Mouse (Mus musculus) limb, embryonic 14.5 days (tissue): ENCODE results near the gene Tas2r121. TPM values are rescaled to one million over a fixed set of nuclear protein-coding genes. Genes with fewer than 3 reads are reported as not detected.
"Not testable (repeated sequence)": the region's sequence is repeated elsewhere in the genome, so short reads cannot be mapped to it uniquely, and the experiment has no call there.

Source experiments
- ATAC-seq: fragments of 200-750 bp; cut with Nextera tagmentation; 2 replicates; pipeline ENCODE4 v1.8.0; 2017; ENCODE audit warnings: low read depth, moderate number of reproducible peaks, moderate TSS enrichment; ENCODE audit not compliant: low FRiP score
- DNase-seq: peaks from one replicate; pipeline ENCODE4 v3.0.0-alpha.2; 2015; ENCODE audit warnings: low spot score
- H3K27ac ChIP-seq: fragments of 300-500 bp; sonication (generic); replicated peaks from 2 replicates; pipeline ENCODE4 v1.5.1; 2014; ENCODE audit warnings: low read depth, mild to moderate bottlenecking, low read length, moderate library complexity, mixed read lengths
- H3K27me3 ChIP-seq: fragments of 300-500 bp; sonication (generic); 2 replicates; pipeline ENCODE4 v1.6.1; 2014; ENCODE audit warnings: low read length, mixed read lengths; ENCODE audit not compliant: control insufficient read depth, insufficient read depth
- H3K36me3 ChIP-seq: fragments of 300-500 bp; sonication (generic); 2 replicates; pipeline ENCODE4 v1.6.1; 2014; ENCODE audit warnings: mild to moderate bottlenecking, low read length, moderate library complexity, mixed read lengths; ENCODE audit not compliant: control insufficient read depth, insufficient read depth
- H3K4me1 ChIP-seq: fragments of 300-500 bp; sonication (generic); 2 replicates; pipeline ENCODE4 v1.6.1; 2014; ENCODE audit warnings: antibody characterized with exemption, low read length, mixed read lengths; ENCODE audit not compliant: control insufficient read depth, insufficient read depth
- H3K4me2 ChIP-seq: fragments of 300-500 bp; sonication (generic); replicated peaks from 2 replicates; pipeline ENCODE4 v1.6.1; 2014; ENCODE audit warnings: low read depth, mild to moderate bottlenecking, low read length, moderate library complexity; ENCODE audit not compliant: severe bottlenecking
- H3K4me3 ChIP-seq: fragments of 300-500 bp; sonication (generic); replicated peaks from 2 replicates; pipeline ENCODE4 v1.5.1; 2014; ENCODE audit warnings: low read length
- H3K9ac ChIP-seq: fragments of 300-500 bp; sonication (generic); 2 replicates; pipeline ENCODE4 v1.6.1; 2014; ENCODE audit warnings: mild to moderate bottlenecking, low read depth, low read length, moderate library complexity; ENCODE audit not compliant: severe bottlenecking
- H3K9me3 ChIP-seq: fragments of 300-500 bp; sonication (generic); 2 replicates; pipeline ENCODE4 v1.6.1; 2016; ENCODE audit warnings: low read length; ENCODE audit not compliant: control insufficient read depth
- POLR2A ChIP-seq: fragments of 200-500 bp; IDR thresholded peaks from 2 replicates; pipeline ENCODE4 v1.8.0; 2012; ENCODE audit warnings: inconsistent platforms, mild to moderate bottlenecking, moderate library complexity, borderline replicate concordance; ENCODE audit not compliant: insufficient read depth, insufficient read length; ENCODE audit errors: extremely low read depth
- WGBS: fragments of 180-500 bp; shearing (Covaris S2); extraction: QIAGEN DNeasy Blood & Tissue Kit; methylation state at CpG from one replicate; pipeline ENCODE4 v1.1.7; 2014; 5-methylcytosine and 5-hydroxymethylcytosine counted together
- polyA plus RNA-seq, 2 experiments: library from polyadenylated mRNA; depleted of rRNA in 1 of 2; stranded (reverse) in 1 of 2; unstranded in 1 of 2; fragments of >200 nt; fragmentation: Nextera tagmentation in 1 of 2; extraction: Ambion mirVana in 1 of 2; gene quantifications; 2 replicates each; pipeline versions ENCODE4 v1.2.1 to v1.2.3; 2012 to 2014

The Tas2r121 gene
- not detected in 2 replicates for polyA plus RNA-seq (2012; rRNA removed)
- polyA plus RNA-seq (2014; fragmentation: Nextera tagmentation; extraction: Ambion mirVana) = not detected in 2 replicates

GRCm38 (mm10) chr6:132700907-132701306 lies at the start of gene Tas2r121:
TSS of gene Tas2r121 (minus strand) at chr6:132701007.
- Histone ChIP-seq H3K4me1 (no peaks in the 10 kb centered on the region), H3K9me3 (0 out of 2 replicates have a peak, but pooled peaks cover 3% of the 10 kb centered on the region), H3K4me2 (no peak within 1 kb of the TSS), H3K9ac (no peak within 1 kb of the TSS), H3K4me3 (no peak within 1 kb of the TSS), H3K36me3 (no peaks in the 10 kb centered on the region), H3K27ac (no peak within 1 kb of the TSS), H3K27me3 (no peaks in the 10 kb centered on the region)
- DNase-seq (no peak), ATAC-seq (no peak)
- 78% methylated on average over 1 of the region's 1 CpGs for WGBS
- TF ChIP-seq POLR2A = no peak

DNA sequence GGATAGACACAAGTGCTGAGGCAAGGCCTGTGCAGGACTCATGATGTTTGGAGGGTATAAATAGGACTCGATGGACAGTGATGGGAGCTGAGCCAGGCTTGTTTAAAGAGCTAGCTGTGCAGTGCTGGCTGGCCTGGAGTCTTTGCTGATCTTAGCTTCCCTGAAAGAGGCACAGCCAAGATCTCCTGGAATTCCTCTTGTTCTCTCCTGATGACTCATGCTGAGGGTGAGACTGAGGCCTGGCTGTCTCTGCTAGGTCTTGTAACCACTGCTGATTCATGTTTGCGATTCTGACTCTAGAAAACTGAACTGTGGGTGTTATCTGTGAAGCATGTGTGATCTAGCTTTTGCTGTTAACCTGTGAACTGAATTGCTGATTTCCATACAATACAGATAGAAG lies 49.4 kb upstream of the Tas2r121 start:
- Histone ChIP-seq H3K4me1 (no peaks in the 10 kb centered on the region), H3K9ac (no peak overlapping the region), H3K36me3 (no peaks in the 10 kb centered on the region), H3K9me3 (no peaks in the 10 kb centered on the region; the same call in 1 of the 2 replicates), H3K27me3 (no peaks in the 10 kb centered on the region), H3K4me3 (no peak overlapping the region), H3K4me2 (no peak overlapping the region), H3K27ac (no peak overlapping the region)
- TF ChIP-seq POLR2A = no peak
- ATAC-seq (no peak), DNase-seq (no peak)
- WGBS = 89% methylated on average over 2 of the region's 2 CpGs

DNA sequence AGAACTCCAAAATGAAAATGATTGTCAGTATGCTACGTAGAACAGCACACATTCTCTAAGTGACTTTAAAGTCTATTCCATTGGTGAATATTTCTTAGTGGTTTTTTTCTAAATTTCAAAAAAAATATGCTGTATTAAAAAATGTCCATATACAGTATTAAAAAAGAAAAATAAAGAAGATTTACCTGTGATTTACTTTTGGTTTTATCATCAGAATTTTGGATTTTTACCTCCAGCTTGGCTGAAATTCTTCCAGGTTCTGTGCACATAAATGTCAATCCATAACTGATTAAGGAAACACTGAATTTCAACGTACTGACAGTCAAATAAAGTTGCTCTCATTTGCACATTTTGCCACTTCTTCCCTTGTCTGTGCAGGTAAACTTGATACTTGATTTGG lies 37.1 kb upstream of the Tas2r121 start, which contains the start of gene Tas2r115:
Tas2r115 (minus strand) TSS at position 101 of the 400 bp plus-strand sequence.
- no peaks in the 10 kb centered on the region for H3K36me3 ChIP-seq
- 65% methylated on average over 2 of the region's 2 CpGs for WGBS
- no peak for TF ChIP-seq POLR2A

DNA sequence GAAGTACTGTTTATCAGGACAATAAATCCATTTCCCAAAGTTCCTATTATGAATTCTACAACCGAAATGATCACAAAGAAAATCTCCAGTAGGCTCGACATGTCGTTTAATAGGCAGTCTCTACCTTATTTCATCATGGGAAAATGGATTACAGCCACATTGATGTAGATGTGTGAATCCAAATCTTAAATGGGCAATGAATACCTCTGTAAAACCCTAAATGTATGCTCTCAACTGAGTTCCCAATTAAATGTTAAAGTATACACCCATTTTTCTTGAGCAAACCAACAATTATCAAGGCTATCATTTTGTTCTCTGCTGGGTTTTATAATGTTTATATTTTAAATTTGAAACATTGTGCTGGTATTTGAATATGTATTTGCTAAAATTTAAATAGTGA lies 11.0 kb upstream of the Tas2r121 start, which contains the start of gene Tas2r122:
Tas2r122 (minus strand) TSS at position 101 of the 400 bp plus-strand sequence.
- DNase-seq = no peak
- WGBS = 89% methylated on average over 3 of the region's 3 CpGs

More for the DNA sequence above, 37.1 kb upstream of the Tas2r121 start, which contains the start of gene Tas2r115:
- H3K9me3 ChIP-seq = no peaks in the 10 kb centered on the region
- no peaks in the 10 kb centered on the region for H3K4me1 ChIP-seq
- H3K4me2 ChIP-seq = no peak within 1 kb of the TSS
- DNase-seq = no peak
- no peak for ATAC-seq
- H3K27me3 ChIP-seq = no peaks in the 10 kb centered on the region
- H3K27ac ChIP-seq = no peak within 1 kb of the TSS
- no peak within 1 kb of the TSS for H3K4me3 ChIP-seq
- no peak within 1 kb of the TSS for H3K9ac ChIP-seq

GRCm38 (mm10) chr6:132691596-132691995 lies 9.2 kb downstream of the Tas2r121 start:
- not testable (repeated sequence) for H3K4me1 ChIP-seq, H3K9me3 ChIP-seq, H3K4me3 ChIP-seq, H3K9ac ChIP-seq, H3K27ac ChIP-seq, H3K4me2 ChIP-seq, H3K27me3 ChIP-seq, ATAC-seq, H3K36me3 ChIP-seq, DNase-seq
- WGBS = 85% methylated on average over 7 of the region's 7 CpGs

More for the DNA sequence above, 11.0 kb upstream of the Tas2r121 start, which contains the start of gene Tas2r122:
- H3K36me3 ChIP-seq = no peaks in the 10 kb centered on the region
- H3K27me3 ChIP-seq = no peaks in the 10 kb centered on the region
- no peaks in the 10 kb centered on the region for H3K9me3 ChIP-seq
- TF ChIP-seq POLR2A = no peak
- ATAC-seq = no peak
- H3K4me1 ChIP-seq = no peaks in the 10 kb centered on the region
- no peak within 1 kb of the TSS for H3K4me2 ChIP-seq
- no peak within 1 kb of the TSS for H3K27ac ChIP-seq
- H3K9ac ChIP-seq = no peak within 1 kb of the TSS
- no peak within 1 kb of the TSS for H3K4me3 ChIP-seq
